Mouse (Mus musculus) left cerebral cortex, postnatal 25 days (tissue): ENCODE data around the gene Tbc1d8. TPM values are rescaled to one million over a fixed set of nuclear protein-coding genes. Genes with fewer than 3 reads are reported as not detected.

ENCODE experiments used
- DNase-seq, 2 experiments: peaks; one replicate each; pipeline ENCODE4 v3.0.0; 2022; ENCODE audit warnings: low spot score in 2 of 2, mixed read lengths in 1 of 2
- intact Hi-C: fragments of 180-260 bp; cut with DNase I; formaldehyde crosslinking; loops from one replicate; pipeline ENCODE4 v1.15.1; 2025
- total RNA-seq, 2 experiments: library from RNA; stranded (reverse); gene quantifications; 2 replicates each; pipeline ENCODE4 v1.2.3; 2021

Gene Tbc1d8
- total RNA-seq = 10 to 100 TPM; 14.2 to 23.3 TPM

DNA sequence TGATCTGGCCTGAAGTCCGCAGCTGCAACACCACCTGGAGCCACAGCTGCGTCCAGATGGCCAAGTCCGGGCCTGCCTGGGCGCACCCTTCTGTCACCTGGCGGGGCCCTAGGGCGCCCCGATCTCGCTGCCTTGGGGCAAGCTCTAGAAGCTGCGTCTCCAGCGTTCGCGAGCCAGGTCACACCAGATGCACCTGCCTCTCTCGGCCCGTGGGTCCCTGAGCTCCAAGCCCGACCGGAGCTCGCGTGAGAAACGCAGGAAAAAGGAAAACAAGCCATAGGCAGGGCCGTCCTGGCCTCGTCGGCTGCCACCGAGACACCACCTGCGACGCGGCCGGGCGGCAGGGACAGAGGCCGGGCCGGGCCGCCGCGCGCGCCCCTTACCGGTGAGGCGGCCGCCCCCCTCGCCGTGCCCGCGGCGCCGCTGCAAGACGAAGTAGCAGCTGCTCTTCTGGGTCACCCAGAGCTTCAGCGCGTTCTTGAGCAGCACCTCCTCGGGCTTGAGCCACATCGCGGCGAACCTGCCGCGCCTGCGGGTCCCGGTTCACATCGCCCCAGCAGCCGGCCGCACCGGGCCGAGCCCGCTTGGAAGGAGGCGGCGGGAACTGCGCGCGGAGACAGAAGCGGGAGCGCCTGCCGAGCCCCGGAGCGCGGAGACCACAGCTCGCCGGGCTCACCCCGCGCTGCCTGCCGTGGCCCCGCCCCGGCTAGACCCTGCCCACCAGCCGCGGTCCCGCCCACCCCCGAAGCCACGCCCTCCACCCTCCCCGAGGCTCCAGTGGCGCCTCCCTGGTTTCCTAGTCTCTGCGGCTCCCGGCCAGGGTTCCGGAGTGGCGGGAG, at the start of gene Tbc1d8:
Tbc1d8 (minus strand) TSS at position 699 of the 839 bp plus-strand sequence.
- peak; percentile 81 to 84 for DNase-seq
- intact Hi-C loops = loop anchor here (5.0 kb wide), 1 partner anchor 36 kb away; no protein-coding TSS in a partner anchor

DNA sequence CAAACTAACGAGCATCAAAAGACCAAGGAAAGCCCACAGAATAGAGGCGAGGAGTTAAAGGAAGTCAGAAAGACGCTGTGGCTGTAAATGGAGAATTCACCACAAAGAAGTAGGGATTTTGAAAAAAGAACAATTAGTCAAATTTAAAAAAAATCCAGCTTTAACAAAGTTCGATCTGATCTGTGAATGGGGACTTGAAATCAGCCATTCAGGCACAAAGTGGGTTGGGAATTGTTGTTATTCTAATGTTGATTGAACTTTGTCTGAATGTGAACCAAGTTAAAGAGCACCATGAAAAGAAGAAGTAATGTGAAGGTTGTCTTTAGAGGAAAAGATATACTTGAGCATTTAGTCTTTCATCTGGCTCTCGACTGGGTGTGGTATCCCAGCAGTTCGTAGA, 49.8 kb upstream of the Tbc1d8 start:
- no peak for DNase-seq
- intact Hi-C loops = no loop called here

DNA sequence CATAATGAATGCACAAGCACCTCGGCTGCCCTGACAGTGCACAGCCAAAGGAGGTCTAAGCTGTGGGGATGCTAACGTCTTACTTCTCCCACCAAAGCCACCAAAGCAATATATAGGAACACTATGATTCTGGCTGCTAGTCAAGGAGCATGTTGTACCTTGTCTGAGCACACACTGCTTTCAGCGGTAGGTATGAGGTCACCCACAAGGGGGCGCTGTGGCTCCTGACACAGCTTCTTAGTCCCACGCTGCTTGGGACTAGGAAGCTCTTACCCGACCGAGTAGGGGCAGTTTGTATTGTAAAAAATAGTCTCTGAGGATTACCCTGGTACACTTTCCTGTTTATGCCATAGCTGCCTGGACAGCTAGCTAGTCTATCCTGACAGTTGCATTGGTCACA, 48.9 kb upstream of the Tbc1d8 start:
- intact Hi-C loops = no loop called here
- peak; percentile 58 to 68 for DNase-seq

DNA sequence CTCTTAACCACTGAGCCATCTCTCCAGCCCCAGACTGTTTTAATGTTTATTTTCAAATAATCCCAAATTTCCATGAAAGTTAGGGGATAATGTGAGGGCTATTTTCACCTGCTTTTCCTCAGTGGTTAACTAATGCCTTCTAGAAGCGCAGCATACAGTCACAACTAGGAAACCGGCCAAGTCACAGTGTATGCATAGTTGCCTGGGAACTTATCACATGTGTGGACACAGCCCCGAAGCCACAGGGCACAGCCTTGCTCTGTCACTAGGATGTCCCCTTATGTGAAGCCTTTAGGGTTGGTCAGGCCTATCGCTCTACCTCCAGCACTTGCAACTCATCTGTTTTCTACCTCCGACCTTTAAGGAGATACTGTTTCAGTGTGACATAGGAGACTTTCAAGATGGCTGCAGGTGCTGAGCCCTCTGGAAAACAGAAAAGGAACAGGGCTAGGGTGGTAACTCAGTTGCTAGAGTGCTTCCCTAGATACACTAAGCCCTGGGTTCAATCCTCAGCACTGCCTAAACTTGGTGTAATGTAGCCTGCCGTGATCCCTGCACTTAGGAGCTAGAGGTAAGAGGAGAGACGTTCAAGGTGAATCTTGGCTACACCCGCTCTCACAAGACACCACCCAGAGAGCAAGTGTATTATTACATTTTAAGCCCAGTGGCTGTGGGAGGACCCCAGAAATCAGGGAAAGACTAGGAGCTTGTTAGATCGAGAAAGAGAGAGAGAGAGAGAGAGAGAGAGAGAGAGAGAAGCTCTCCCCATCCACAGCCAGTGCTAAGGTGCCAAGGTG, 48.0 kb upstream of the Tbc1d8 start:
- DNase-seq = no peak
- intact Hi-C loops = no loop called here

DNA sequence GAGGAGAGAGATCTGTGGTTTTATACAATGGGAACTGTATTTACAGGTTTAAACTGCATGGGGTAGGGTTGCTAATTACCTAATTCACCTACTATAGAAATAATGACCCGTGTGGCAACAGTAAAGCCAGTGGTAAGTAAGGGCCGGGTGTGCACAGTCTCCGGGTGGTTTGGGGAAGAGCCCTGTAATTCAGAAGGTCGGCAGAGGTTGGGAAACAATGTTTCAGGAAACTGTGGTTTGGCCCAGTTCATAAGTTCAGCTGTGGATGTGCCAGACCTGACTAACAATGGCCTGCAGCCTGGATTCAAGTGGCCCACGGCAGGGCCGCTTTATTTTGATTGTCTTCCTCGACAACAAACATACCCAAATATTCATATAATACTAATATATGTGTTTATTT, 47.2 kb upstream of the Tbc1d8 start:
- no peak for DNase-seq
- intact Hi-C loops = loop anchor here (2.0 kb wide), 1 partner anchor 133 kb away; no protein-coding TSS in a partner anchor

DNA sequence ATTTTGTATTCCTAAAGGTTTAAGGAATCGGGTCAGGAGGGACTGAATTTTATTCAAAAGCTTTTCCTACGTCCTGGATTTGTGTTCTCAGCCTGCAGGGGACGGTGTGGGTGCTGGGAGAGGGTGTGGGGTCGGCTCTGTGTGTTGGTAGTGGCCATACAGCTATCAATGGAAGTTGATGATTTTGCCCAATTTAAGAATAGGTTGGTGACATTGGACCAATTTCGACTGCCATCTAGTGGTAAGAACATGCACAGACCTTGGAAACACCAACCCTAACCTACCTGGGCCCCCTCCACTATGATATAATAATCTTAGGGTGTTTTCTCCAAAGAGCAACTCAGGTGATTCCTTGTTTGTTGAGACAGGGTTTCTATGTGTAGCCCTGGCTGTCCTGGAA, 44.0 kb upstream of the Tbc1d8 start:
- DNase-seq = peak; percentile 35 to 52
- intact Hi-C loops = loop anchor here (2.0 kb wide), 1 partner anchor 522 kb away; no protein-coding TSS in a partner anchor

DNA sequence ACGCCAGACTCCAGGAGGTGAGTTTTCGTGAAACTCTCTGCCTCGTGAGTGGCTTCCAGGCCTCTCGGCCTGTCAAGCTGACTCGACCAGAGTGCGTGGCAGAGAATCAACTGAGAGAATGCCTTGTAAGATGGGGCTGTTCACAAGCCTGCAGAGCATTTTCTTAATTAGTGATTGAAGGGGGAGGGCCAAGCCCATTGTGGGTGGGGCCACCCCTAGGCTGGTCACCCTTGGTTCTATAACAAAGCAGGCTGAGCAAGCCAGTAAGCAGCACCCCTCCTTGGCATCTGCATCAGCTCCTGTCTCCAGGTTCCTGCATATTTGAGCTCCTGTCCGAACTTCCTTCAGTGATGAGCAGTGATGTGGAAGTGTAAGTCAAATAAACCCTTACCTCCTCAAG, 42.8 kb upstream of the Tbc1d8 start:
- no peak for DNase-seq
- intact Hi-C loops = no loop called here

DNA sequence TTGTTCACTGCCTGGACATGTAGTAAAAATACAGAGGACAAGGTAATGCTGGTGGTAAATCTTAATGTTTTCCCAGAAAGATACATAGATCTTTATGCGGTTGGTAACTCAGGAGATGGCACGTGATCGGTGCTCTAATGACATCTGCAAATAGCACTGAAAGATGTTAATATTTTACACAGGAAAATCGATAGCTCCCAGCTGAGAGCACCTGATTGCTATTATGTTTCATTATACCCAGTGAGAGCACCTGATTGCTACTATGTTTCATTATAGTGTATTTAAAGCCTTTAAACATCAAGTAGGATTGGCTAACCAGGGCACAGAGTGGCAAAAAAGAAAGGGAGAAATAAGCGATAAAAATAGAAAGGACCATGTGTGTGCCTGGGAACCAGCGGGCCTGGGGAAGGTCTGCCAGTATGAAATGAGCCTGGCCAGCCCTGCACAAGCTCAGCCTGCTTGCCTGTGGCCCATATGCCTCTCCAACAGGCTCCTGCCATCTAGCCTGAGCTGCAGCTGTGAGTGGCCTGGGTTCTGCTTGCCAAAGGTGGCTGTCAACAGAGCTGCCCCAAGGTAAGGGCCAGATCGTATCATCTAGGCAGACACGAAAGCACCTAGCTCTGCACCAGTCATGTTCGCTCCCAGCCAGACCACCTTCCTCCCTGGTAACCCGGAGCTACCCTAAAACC, 36.9 kb upstream of the Tbc1d8 start:
- intact Hi-C loops = no loop called here
- DNase-seq = no peak

DNA sequence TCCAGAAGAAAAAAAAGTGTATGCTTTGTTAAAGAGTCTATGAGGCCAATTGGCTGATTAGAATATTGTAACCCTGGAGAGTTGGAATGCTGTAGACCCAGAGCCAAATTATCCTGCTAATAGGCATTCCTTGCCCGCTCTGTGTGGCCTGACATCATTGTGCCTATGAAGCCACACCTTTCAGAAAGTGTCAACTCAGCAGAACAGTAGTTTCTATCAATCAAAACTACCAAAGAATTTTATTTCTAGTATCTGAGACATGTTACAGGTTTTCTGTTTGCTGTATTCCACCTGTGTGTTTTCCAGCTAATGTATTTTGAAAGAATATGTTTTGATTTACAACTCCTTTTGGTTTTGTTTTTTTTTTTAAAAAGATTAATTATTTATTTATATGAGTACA, 33.6 kb upstream of the Tbc1d8 start:
- intact Hi-C loops = no loop called here
- DNase-seq = no peak

DNA sequence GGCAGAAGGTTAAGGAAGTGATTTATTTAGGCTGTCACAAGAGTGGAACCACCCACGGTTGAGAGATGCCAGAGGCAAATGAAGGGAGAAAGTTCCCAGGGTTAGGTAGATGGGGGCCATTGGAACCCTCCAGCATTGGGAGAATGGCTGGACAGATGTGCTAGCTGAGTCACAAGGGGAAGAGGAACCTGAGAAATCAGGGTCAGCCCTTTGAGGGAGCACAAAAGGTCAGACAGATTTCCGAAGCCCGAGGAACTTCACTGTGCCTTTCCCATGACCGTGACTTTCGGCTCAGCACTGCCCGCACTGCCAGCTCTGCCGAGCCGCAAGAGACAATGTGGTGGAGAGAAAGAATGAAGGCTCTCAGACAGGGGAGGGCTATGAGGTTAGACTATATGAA, 33.2 kb upstream of the Tbc1d8 start:
- intact Hi-C loops = no loop called here
- DNase-seq = no peak

DNA sequence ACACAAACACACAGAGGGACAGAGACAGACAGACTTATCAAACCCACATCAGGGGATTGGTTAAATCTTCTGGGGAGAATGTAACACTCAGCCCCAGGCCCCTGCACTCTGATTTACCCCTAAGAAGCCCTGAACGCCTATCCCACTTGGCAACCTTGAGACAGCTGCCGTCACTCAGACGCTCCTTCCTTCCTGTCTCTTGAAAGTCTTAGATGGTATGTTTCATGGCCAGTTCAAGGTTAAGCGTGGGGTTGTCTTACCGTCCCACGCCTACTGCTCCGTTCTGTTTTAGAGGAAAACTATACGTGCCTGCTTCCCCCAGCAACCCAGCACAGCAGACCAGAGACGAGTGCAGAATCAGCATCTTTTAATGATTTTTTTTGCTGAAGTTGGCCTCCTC, 27.0 kb upstream of the Tbc1d8 start:
- intact Hi-C loops = loop anchor here (2.0 kb wide), 1 partner anchor 113 kb away; no protein-coding TSS in a partner anchor
- no peak for DNase-seq

DNA sequence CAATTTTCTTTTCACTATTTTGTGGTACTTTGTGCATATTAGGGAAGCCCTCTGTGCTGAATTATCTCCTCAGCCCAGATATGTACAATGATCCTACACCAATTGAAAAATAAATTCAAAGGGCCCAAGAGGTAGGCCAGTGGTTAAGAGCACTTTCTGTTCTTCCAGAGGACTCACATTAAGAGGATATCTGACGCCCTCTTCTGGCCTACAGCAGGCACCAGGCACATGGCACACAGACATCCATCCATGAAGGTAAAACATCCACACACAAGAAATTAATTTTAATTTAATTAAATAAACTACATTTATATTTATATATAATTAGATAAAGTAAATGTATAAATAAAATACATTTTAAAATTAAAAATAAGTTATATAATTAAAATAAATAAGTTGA, 25.7 kb upstream of the Tbc1d8 start:
- DNase-seq = peak; percentile 41 to 54
- intact Hi-C loops = loop anchor here (2.0 kb wide), 1 partner anchor 111 kb away; no protein-coding TSS in a partner anchor

DNA sequence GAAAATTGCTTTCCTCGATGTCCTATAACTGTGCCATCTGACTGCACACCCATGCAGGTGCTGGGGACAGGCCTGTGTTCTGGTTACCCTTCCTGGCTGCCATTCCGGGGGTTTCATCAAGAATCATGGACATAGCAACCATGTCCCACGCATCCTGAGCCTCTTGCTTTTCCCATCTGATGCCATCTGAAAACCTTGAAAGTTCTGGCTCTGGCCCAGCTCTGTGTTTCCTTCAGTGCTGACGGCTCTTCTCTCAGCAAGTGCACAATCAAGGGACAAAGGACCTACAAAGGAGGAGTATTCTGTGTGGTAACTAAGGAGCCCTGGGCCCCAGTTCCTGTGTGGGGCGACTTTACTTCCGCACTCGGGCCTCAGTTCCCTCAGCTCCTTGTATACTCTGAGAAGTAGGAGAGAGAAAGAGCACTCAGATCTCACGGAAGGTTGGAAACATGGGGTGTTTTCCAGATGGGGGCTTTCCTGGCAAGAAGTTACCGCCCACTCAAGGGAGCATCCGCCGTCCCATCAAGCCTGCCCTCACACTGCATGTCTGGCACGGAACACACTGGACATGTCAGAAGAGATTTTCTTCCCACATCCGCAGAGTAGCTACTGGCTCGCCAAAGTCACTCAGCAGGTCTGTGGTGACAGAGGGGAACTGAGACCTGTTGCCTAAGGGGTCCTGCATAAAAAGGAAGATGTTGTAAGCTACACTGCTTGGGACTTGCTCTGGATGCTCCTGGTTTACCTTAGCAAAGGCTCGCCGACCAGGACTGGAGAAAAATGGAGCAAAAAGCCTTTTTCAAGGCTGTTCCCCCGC, 24.5 kb upstream of the Tbc1d8 start:
- DNase-seq = peak; percentile 29 to 38
- intact Hi-C loops = no loop called here

DNA sequence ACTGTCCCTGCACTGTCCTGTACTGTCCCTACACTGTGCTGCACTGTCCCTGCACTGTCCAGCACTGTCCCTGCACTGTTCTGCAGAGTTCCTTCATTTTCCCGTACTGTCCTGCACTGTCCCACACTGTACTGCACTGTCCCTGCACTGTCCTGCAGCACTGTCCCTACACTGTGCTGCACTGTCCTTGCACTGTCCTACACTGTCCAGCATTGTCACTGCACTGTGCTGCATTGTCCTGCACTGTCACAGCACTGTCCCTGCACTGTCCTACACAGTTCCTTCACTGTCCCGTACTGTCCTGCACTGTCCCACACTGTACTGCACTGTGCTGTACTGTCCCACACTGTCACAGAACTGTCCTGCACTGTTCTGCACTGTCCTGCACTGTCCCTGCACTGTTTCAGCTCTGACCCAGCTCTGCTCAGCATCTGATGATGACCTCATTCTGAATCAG, 21.0 kb upstream of the Tbc1d8 start:
- no peak for DNase-seq
- intact Hi-C loops = no loop called here

DNA sequence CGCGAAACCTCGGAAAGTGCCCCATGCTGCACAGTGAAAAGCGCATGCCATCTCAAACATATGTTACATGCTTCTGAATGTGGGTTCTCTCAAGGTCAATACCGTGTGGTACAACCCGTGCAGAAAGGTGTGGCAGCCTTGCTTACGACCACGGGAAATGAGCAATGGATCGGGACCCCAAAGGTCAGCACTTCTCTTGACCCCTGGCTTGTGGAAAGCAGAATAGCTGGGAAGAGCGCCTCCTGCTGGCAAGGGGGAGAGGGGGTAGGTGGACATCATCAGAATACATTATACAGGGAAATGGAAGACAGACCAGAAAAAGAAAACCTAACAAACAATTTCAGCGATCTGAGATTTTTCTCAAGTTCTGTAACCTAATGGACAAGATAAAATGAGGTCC, 19.2 kb upstream of the Tbc1d8 start:
- intact Hi-C loops = no loop called here
- no peak for DNase-seq

DNA sequence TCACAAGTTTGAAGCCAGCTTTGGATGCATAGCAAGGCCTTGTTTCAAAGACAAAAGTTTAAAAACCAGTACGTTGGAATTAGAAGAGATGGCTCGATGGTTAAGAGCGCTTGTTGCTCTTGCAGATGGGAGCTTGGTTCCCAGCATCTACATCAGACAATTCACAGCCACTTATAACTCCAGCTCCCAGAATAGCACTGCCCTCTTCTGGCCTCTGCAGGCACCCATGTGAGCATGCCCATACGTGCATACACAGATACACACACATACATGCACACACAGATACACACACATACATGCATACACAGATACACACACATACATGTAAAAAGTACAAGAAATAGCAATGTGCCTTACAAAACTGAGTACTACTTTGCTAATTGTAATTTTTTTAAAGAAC, 18.4 kb upstream of the Tbc1d8 start:
- intact Hi-C loops = no loop called here
- DNase-seq = no peak

DNA sequence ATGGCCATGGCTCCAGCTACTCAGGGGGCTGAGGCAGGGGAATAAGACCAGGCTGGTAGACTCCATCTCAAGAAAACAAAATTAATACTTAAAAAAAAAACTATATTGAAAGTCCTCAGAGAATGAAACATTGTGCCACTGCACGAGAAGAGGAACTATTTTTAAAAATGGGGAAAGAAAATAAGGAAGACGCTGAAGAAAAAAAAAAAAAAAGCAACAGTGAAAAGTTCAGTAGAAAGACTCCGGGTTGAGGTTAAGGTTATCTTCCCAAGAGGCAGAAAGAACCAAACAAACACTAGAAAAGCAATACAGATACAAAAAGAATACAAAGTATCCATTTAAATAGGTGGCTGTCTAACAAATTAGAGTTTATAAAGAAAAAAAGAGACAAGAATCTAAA, 15.1 kb upstream of the Tbc1d8 start:
- intact Hi-C loops = no loop called here
- no peak for DNase-seq

DNA sequence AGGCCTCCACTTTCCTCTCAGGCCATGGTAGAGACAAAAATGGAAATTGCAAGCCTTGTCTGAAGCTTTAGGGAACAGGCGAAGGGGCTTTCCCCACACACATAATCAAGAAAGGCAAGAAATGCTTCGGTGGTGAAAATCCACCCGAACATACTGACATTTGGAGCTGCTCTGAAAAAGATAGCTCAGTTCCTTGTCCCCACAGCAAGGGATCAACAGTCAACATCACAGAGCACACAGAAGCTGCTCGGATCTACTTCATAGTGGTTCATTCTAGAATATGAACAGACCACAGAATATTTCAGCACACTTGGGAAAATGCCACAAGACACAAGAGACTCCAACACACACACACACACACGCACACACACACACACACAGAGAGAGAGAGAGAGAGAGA, 14.6 kb upstream of the Tbc1d8 start:
- intact Hi-C loops = no loop called here
- DNase-seq = no peak

DNA sequence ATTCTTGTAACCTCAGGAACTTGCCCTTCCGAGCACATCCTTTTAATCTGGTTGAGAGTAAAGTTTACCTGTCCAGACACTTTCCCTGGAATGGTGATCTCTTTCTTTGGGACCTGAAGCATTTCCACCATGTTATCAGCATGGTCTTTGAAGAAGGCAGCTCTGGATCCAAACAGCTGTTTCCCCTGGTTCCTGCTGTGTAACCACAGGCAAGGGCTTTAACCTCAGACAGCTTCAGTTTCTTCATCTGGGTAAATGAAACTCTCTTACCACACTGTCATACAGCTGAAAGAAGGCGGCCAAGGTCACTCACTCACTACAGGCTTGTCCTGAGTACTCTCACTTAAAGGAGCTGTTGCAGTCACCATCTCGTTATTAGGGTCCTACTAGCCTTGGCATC, 8.8 kb upstream of the Tbc1d8 start:
- no peak for DNase-seq
- intact Hi-C loops = no loop called here
